Mouse (Mus musculus): ENCODE data around the gene Sec22c.

Sec22c gene

GRCm38 (mm10) chr9:121690734-121691133 lies 14.6 kb downstream of the Sec22c start:
- no peak for DNase-seq

DNA sequence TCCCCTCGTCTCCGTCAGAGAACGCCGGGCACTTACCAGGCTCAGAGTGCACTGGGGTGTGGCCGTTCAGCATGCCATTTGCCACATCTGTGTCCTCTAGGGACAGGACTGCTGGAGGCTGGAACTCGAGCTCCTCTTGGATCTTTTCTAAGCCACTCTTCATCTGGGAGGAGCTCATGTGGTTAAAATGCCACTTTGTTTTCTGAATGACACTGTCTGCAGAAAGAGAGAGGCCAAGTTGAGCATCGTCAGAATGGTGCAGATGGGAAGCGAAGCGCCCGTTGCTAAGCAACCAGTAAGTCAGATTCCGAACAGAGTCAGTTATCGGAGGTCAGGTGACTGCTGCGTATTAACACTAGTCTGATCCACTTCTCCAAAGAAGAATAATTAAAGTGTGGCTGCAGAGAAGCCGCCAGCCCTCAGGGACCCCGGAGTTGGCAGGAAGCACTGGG lies 15.1 kb downstream of the Sec22c start:
- DNase-seq = no peak

DNA sequence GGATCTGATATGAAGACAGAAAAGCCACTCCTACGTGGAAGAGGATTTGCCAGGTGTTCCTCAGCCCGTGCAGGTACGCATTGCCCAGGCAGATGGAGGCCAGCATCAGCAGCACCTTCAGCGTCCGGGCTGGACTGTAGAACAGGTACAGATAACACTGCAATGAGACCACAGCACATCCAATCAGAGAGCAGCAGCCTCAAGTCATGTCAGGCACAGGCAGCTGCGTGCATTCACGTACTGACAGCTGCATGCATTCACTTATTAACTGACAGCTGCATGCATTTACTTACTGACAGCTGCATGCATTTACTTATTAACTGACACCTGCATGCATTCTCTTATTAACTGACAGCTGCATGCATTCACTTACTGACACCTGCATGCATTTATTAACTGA lies 20.6 kb downstream of the Sec22c start:
- no peak for DNase-seq

DNA sequence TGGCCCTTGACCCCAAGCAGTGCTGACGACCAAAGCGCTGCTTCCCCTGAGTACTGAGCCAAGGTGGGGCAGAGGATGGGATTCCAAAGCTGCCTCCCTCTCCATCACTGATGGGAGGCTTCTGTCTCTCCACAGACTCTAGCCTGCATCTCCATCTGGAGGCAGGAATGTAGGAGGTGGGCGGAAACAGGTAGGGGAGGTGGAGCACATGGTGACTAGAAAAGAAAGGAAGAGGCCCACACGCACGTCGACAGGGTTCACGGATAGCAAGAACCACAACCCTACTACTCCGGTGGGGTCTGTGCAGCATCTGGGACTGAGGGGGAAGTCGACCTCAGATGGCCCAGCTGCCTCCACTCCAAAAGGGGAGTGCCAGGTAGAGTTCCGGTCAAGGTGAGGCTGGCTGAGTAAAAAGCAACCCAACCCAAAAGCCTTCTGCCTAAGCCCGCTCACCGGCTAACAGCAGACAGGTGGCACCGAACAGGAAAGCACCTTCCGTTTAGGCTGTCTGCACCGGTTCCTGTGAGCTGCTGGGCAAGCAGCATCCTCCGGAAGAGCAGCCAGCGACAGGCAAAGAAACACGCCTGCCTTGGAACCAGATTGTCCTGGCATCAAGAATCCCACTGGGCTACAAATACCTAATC lies 23.1 kb downstream of the Sec22c start:
- DNase-seq = no peak

DNA sequence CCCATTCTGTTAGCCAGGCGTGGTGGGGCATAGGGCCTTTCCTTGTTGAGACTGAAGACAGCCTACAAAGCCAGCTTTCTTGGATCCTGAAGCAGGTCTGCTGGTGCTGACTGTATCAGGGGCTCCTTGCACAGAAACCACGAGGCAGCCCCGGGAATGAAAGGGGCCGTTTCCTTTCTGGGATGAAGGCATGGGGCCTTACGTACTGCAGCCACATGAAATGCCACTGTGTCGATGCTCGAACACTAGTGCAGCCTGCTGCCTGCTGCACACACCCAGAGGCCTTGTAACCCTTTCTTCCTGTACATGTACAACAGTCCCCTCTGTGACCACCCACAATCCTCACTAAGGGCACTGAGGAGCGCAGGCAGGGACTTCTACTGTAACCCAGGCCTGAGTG lies 24.1 kb downstream of the Sec22c start:
- DNase-seq = no peak

DNA sequence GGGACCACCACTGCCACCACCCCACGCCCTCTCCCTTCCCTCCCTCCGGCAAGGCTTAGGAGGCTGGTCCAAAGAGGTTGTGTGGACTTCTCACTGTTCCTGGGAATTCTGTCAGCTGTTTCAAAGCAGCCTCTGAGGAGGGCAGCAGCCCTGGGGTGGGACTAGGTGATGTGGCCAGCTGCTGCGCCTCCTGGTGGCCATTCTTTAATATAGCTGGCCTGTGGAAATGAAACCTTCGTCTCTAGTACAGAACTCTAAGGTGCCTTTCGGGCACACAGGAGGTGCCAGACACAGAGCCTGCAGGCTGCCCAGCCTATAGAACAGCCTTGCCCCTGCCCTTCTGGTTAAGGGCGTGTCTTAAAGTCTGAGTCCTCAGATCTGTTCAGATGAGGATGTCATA lies 25.7 kb downstream of the Sec22c start:
- DNase-seq = peak; percentile 81

- no peak for DNase-seq
These were observed 27.8 kb downstream of the Sec22c start for GRCm38 (mm10) chr9:121677476-121677875.

DNA sequence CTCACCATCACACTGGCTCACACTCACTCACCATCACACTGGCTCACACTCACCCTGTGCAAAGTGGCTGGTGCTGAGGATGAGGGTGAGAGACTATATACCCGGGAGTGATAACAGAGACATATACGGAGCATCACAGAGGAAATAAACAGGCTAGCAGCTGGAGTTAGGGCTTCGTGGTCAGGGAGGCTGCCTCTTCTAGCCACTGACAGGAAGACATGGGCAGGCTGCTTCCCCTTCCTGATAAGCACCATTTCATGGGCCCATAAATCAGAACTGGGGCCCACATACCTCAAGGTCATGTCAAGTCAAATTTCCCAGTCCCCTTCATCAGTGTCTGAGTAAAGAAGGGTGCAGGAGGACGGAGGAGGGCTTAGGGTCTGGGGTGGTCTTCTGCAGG lies 28.2 kb downstream of the Sec22c start:
- DNase-seq = no peak

GRCm38 (mm10) chr9:121675556-121675955 lies 29.7 kb downstream of the Sec22c start:
- DNase-seq = no peak

DNA sequence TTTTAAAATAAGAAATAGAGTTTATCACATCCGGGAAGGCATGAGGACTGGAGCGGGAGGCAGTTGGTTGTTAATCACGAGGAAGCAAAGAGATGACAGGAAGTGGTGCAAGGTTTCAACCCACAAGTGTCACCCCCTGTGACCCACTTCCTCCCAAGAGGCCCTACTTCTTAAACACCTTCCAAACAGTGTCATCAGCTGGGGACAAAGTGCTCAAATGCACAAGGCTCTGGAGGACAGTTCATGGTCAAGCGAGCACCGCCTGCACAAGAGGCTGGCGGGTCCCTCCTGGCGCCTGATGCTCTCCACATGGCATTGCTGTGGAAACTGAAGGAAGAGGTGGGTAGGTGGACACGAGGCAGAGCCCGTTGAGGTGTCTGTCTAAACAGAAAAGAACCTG lies 30.3 kb downstream of the Sec22c start:
- DNase-seq = no peak

- no peak for DNase-seq
These were observed 31.6 kb downstream of the Sec22c start for GRCm38 (mm10) chr9:121673716-121674115.

DNA sequence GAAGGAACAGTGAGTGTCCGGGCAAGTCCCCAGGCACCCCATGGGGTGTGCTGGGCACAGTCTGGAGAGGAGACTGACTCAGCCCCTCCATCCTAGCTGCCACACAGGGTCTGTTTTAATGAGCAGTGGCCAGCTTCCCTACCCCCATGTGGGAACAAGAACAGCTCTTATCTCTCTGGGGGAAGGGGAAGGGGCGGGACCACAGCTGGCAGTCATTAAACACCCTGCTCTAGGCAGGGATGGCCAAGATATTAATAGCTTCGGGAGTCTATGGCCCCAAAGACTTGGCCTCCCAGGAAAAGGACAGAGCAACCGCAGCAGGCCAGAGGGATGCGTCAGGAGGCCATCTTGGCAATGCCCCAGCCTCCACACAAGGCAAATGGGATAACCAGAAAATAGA lies 33.0 kb downstream of the Sec22c start:
- DNase-seq = no peak

- peak; percentile 77 for DNase-seq
These were observed 34.0 kb downstream of the Sec22c start for GRCm38 (mm10) chr9:121671300-121671699.

DNA sequence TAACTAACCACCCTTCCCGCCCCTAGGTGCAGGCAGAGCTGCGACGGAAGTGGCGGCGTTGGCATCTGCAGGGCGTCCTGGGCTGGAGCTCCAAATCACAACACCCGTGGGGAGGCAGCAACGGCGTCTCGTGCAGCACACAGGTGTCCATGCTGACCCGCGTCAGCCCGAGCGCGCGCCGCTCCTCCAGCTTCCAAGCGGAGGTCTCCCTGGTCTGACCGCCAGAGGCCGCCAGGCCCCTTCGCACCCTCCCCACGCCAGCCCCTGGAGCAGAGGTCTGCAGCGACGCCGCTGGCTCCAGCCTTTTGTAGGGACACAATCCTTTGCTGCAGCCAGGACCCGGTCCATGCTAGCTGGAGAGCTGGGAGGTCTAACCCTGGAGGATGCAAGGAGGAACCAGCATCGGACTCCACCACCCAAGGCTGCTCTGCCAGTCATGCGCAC lies 35.9 kb downstream of the Sec22c start:
- DNase-seq = peak; percentile 90

GRCm38 (mm10) chr9:121667822-121668221 lies 37.5 kb downstream of the Sec22c start:
- no peak for DNase-seq

DNA sequence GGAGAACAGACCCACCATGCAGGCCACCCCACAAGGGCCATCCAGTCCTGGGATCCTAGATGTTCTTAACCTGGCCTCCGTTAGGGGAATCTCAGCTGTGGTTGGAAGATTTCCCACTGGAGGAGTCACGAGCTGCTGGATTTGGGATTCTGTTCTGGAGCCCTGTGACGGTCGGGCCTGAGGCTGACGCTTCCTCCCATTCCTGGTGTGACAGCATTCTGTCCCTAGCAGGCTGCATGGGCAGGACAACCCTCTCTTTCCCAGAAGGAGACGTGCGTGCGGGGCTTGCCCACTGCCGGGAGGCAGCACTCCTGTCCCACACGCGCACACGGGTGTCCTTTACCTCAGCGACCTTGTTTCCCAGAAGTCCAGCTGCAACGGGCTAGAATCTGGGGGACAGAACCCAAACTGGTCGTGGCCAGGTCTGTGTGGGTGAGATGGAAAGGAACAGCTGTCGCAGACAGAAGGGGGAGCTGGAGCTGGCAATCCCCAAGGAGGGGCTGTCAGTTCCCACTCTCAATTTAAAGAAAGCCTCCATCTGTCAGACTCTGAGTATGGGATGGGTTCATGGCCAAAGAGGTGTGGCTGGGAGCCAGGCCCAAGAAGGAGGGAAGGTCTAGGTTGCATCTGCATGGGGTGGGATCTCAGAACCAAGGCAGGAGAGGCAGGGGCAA lies 38.2 kb downstream of the Sec22c start:
- no peak for DNase-seq

GRCm38 (mm10) chr9:121664104-121664503 lies 41.2 kb downstream of the Sec22c start:
- DNase-seq = no peak

DNA sequence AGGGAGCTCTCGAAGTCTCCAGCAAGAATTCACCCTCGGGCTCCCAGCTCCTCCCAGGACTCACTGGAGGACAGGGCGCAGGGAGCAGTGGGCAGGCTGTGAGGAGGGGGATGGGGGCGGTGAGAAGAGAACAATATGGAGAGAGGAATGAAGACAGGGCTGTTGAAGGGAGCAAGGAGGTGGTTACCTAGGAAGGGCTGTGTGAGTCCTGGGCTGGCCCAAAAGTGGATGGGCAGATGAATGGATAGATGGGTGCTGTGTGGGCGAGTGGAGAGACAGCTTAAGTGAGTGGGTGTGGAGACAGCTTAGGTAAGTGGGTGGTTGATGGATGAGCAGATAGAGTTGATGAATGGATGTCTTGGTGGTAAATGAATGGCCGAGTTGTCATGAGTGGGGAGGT lies 41.8 kb downstream of the Sec22c start:
- no peak for DNase-seq

DNA sequence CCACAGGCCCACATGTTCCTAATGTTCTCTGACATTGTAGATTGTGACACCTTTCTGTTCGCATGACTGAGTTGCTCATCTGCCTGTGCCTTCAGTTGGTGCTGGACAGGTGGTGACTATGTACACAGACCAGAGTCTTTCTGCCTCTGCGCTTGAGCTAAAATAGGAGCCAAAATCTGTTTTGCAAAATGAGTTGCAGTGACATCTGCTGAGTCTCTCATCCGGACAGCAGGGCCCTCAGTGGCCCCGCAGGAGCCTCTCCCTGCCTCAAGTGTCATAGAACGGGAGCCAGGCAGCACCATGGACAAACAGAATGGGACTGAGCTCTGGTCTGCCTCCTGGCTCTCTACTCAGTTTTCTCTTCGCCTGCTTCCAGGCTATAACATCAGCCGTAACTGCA lies 45.5 kb downstream of the Sec22c start:
- DNase-seq = no peak

- DNase-seq = no peak
These were observed 47.0 kb downstream of the Sec22c start for GRCm38 (mm10) chr9:121658248-121658647.

- no peak for DNase-seq
These were observed 48.1 kb downstream of the Sec22c start for GRCm38 (mm10) chr9:121657143-121657542.

DNA sequence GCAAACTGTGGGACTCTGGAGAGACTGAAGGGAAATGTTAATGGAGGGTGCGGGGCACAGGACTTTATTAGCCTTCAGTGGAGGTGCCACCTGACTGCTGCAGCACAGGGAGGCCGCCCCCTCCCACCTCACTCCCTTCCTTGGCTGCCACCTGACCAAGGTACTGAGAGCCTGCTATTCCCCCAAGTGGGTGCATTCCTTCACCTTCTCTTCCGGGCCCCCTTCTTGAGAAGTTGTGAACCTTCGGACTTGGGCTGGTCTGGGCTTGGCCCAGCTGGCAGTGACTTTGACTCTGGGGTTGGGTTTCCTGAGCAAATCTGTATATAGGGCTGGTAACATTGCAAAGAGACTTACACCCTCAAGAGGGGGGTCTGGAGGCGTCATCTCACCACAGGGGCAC lies 49.0 kb downstream of the Sec22c start:
- no peak for DNase-seq

DNA sequence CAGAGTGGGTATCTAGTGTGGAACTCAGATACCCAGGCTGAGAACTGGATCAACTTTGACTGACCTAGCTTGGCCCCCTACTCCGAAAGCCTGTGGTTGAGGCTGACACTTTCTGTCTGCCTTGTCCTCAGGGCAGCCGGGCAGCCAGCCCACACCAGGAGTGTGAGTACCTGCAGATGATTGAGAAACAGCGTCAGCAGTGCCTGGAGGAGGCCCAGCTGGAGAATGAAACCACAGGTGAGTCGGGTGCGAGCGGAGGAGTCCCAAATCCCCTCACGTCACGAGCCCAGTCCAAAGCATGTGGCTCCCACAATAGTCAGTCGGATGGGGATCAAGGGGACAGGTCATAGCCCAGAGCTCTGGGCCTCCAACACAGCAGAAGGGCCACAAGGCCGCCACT lies 51.6 kb downstream of the Sec22c start:
- DNase-seq = no peak

DNA sequence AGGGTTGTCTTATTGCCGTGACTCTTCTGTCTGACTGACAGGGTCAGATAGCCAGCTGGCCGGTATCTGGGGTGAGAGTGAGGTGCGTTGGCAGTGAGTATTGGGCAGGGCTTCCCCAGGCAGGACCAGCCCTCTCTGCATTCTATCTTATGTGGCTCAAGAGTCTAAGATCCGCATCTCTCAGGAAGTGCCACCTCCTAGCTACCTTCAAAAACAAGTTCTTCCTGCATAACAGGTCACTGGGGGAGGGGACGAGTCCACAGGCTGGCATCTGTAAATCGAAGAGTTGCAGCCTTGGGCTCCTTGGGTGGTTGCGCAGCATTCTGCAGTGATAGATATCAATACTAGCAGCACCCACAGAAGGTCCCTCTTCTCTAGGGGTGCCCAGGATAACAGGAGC lies 58.3 kb downstream of the Sec22c start:
- no peak for DNase-seq

GRCm38 (mm10) chr9:121644855-121645254 lies 60.4 kb downstream of the Sec22c start:
- DNase-seq = no peak
